Mouse (Mus musculus) cerebellum, adult 2 months (tissue): ENCODE measurements around the gene Pnkp.

Experiments
- CTCF ChIP-seq: fragments of 200-500 bp; IDR thresholded peaks from 2 replicates; pipeline ENCODE4 v1.5.1; 2011; ENCODE audit warnings: low read depth, mild to moderate bottlenecking, control low read depth, low read length, moderate library complexity, borderline replicate concordance; ENCODE audit not compliant: insufficient read depth
- POLR2A ChIP-seq: fragments of 200-500 bp; IDR thresholded peaks from 2 replicates; pipeline ENCODE4 v1.6.1; 2011; ENCODE audit warnings: low read length, control low read depth, borderline replicate concordance; ENCODE audit not compliant: insufficient read depth

DNA sequence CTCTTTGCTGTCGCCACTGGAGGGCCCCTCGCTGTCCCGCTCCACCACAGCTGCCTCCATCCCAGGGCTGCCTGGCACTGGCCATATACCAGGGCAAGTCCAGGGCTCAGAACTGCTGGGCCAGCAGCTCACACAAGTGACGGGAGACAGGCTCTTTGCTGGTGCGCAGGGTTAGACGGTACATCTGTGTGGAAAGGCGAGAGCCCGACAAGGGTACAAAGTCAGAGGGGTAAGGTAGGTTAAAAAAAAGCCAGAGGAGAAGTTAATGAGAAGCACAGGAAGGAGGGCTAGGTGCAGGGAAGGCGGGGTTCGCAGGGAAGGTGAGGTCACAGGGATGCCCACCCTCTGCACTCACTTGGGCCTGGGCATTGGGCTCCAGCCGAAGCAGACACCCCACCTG, 43.7 kb downstream of the Pnkp start:
- no peak for TF ChIP-seq CTCF
- TF ChIP-seq POLR2A, result no peak
